Mouse (Mus musculus): ENCODE measurements around the gene Mprip. TPM values are rescaled to one million over a fixed set of nuclear protein-coding genes. Genes with fewer than 3 reads are reported as not detected.

Gene Mprip
- polyA plus RNA-seq, 1 experiment from 2014 or later, result 27.8 TPM

DNA sequence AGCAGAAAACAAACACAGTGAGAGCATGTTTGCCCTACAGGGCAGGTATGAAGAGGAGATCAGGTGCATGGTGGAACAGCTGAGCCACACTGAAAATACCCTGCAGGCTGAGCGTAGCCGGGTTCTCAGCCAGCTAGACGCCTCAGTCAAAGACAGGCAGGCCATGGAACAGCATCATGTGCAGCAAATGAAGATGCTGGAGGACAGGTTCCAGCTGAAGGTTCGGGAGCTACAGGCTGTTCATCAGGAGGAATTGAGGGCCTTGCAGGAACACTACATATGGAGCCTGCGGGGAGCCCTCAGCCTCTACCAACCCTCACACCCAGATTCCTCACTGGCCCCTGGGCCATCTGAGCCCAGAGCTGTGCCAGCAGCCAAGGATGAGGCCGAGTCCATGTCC lies 99.7 kb downstream of the Mprip start:
- no peak for ATAC-seq
- no peak for TF ChIP-seq CTCF (IDR thresholded peaks at IDR 0.05; ENCODE audit: low read depth)
- H3K36me3 ChIP-seq (ENCODE audit: control insufficient read depth, insufficient read depth), result peaks cover 86% of the 10 kb centered on the region
- H3K9ac ChIP-seq (ENCODE audit: low read depth, low read length), result no peak overlapping the region
- no peak overlapping the region for H3K4me2 ChIP-seq (replicated peaks; ENCODE audit: low read depth)
- no peaks in the 10 kb centered on the region for H3K9me3 ChIP-seq (ENCODE audit: control insufficient read depth)
- H3K27ac ChIP-seq (ENCODE audit: low read depth, low read length), result no peak overlapping the region
- no peaks in the 10 kb centered on the region for H3K4me1 ChIP-seq (replicated peaks; ENCODE audit: control insufficient read depth, insufficient read depth, low read length)
- no peak overlapping the region for H3K4me3 ChIP-seq (ENCODE audit: low read depth, low read length)
- H3K27me3 ChIP-seq (replicated peaks; ENCODE audit: control insufficient read depth, insufficient read depth, low read length), result no peaks in the 10 kb centered on the region
- WGBS, result 93% methylated on average over 6 of the region's 6 CpGs

DNA sequence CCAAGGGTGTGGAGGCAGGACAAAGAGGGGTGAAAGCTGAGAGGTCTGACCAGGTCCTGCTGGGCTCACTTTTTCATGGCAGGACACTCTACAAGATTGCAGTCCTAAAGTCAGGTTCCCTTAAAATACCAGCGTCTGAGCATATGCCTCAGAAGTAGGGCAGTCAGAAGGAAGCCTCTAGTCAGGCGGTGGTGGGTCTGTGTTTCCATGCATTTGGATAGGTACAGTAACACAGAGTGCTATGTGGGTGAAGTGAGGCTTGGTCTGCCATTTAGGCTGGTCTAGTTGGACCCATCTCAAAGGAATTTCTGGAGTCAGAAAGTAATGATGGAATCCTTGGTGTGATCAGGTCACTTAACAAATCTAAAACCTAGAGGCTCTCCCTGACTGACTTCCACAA lies 108.2 kb downstream of the Mprip start:
- no peaks in the 10 kb centered on the region for H3K9me3 ChIP-seq (ENCODE audit: control insufficient read depth)
- H3K4me1 ChIP-seq (replicated peaks; ENCODE audit: control insufficient read depth, insufficient read depth, low read length), result no peaks in the 10 kb centered on the region
- no peaks in the 10 kb centered on the region for H3K27me3 ChIP-seq (replicated peaks; ENCODE audit: control insufficient read depth, insufficient read depth, low read length)
- 96% methylated on average over 2 of the region's 2 CpGs for WGBS
- no peak for ATAC-seq
- no peak overlapping the region for H3K4me3 ChIP-seq (ENCODE audit: low read depth, low read length)
- no peak overlapping the region for H3K27ac ChIP-seq (ENCODE audit: low read depth, low read length)
- H3K36me3 ChIP-seq (ENCODE audit: control insufficient read depth, insufficient read depth), result peaks cover 95% of the 10 kb centered on the region
- no peak for TF ChIP-seq CTCF (IDR thresholded peaks at IDR 0.05; ENCODE audit: low read depth)
- H3K4me2 ChIP-seq (replicated peaks; ENCODE audit: low read depth), result no peak overlapping the region
- H3K9ac ChIP-seq (ENCODE audit: low read depth, low read length), result no peak overlapping the region

DNA sequence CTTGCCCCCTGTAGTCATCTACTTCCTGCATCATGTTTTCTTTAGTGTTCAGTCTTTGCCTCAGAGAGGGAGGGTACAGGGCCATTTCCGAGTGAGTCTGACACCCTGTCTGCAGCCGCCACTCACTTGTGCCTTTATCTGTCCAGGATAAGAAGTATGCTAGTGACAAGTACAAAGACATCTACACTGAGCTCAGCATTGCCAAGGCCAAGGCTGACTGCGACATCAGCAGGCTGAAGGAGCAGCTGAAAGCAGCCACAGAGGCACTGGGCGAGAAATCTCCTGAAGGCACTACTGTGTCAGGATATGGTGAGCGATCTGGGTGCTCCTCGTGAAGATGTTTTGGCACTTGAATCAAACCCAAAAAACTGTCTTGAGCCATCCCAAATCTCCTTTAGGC lies 108.6 kb downstream of the Mprip start:
- Histone ChIP-seq H3K9ac (ENCODE audit: low read depth, low read length) (no peak overlapping the region), H3K36me3 (ENCODE audit: control insufficient read depth, insufficient read depth) (peaks cover 92% of the 10 kb centered on the region), H3K9me3 (ENCODE audit: control insufficient read depth) (no peaks in the 10 kb centered on the region), H3K4me2 (replicated peaks; ENCODE audit: low read depth) (no peak overlapping the region), H3K27me3 (replicated peaks; ENCODE audit: control insufficient read depth, insufficient read depth, low read length) (no peaks in the 10 kb centered on the region), H3K4me3 (ENCODE audit: low read depth, low read length) (no peak overlapping the region), H3K4me1 (replicated peaks; ENCODE audit: control insufficient read depth, insufficient read depth, low read length) (no peaks in the 10 kb centered on the region), H3K27ac (ENCODE audit: low read depth, low read length) (no peak overlapping the region)
- 88% methylated on average over 6 of the region's 6 CpGs for WGBS
- no peak for TF ChIP-seq CTCF (IDR thresholded peaks at IDR 0.05; ENCODE audit: low read depth)
- ATAC-seq, result no peak

DNA sequence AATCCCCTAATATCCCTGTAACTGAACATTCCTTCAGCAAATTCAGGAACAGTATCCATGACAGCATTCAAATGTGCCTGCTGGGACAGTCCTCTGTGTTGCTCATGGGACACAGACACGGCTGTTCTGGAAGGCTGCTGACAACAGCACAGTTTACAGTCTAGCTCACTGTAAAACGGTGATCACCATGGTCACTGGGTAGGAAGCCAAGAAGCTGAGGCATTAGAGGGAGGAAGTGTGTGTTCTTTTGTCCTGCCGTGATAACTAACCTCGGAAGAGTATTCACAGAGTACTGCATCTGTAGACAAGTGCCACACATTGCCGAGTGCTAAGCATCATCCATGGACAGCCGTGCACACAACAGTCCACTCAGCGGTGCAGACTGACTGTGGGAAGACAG lies 109.6 kb downstream of the Mprip start:
- Histone ChIP-seq H3K4me2 (replicated peaks; ENCODE audit: low read depth) (no peak overlapping the region), H3K4me3 (ENCODE audit: low read depth, low read length) (no peak overlapping the region), H3K4me1 (replicated peaks; ENCODE audit: control insufficient read depth, insufficient read depth, low read length) (no peaks in the 10 kb centered on the region), H3K9me3 (ENCODE audit: control insufficient read depth) (no peaks in the 10 kb centered on the region), H3K36me3 (ENCODE audit: control insufficient read depth, insufficient read depth) (peaks cover 89% of the 10 kb centered on the region), H3K27ac (ENCODE audit: low read depth, low read length) (no peak overlapping the region), H3K9ac (ENCODE audit: low read depth, low read length) (no peak overlapping the region), H3K27me3 (replicated peaks; ENCODE audit: control insufficient read depth, insufficient read depth, low read length) (no peaks in the 10 kb centered on the region)
- no peak for TF ChIP-seq CTCF (IDR thresholded peaks at IDR 0.05; ENCODE audit: low read depth)
- ATAC-seq, result no peak
- 86% methylated on average over 7 of the region's 7 CpGs for WGBS

DNA sequence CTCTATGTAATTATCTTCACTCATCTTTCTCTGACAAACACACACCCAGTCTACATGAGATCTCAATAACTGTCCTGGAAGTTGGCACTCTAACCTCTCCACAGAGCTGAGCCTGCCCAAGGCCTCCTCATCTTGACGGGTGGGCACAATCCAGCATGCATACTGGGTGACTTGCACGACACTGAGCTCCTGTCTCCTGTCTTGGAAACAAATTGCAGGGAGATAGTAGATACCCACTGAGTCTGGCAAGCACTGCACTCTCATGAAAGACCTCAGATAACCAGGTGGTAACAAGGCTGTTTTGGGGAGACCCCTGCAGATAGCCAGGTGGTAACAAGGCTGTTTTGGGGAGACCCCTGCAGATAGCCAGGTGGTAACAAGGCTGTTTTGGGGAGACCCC lies 111.2 kb downstream of the Mprip start:
- Histone ChIP-seq H3K9me3 (ENCODE audit: control insufficient read depth) (no peaks in the 10 kb centered on the region), H3K27ac (ENCODE audit: low read depth, low read length) (no peak overlapping the region), H3K27me3 (replicated peaks; ENCODE audit: control insufficient read depth, insufficient read depth, low read length) (no peaks in the 10 kb centered on the region), H3K4me3 (ENCODE audit: low read depth, low read length) (no peak overlapping the region), H3K9ac (ENCODE audit: low read depth, low read length) (no peak overlapping the region), H3K36me3 (ENCODE audit: control insufficient read depth, insufficient read depth) (peaks cover 89% of the 10 kb centered on the region), H3K4me1 (replicated peaks; ENCODE audit: control insufficient read depth, insufficient read depth, low read length) (no peaks in the 10 kb centered on the region), H3K4me2 (replicated peaks; ENCODE audit: low read depth) (no peak overlapping the region)
- no peak for TF ChIP-seq CTCF (IDR thresholded peaks at IDR 0.05; ENCODE audit: low read depth)
- ATAC-seq, result no peak
- 90% methylated on average over 2 of the region's 2 CpGs for WGBS

DNA sequence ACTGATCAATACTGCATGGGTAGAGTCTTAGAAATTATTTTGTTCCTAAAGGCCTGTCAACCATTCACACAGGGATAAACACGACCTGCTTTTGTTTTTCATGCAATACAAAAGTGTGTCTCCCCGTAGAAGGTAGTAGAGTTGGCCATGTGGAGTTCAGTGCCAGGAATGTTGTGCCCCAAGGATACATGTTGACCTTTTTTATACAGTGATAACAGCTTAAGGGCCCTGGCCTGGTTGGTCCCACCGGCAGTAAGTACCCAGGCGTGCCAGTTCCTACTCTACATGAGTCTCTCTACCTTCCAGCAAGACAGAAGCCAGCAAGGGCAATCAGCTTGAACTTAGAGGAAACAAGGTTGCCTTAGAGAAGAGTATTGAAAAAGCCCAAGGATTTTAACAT lies 111.8 kb downstream of the Mprip start:
- Histone ChIP-seq H3K4me2 (replicated peaks; ENCODE audit: low read depth) (no peak overlapping the region), H3K4me1 (replicated peaks; ENCODE audit: control insufficient read depth, insufficient read depth, low read length) (no peaks in the 10 kb centered on the region), H3K4me3 (ENCODE audit: low read depth, low read length) (no peak overlapping the region), H3K9ac (ENCODE audit: low read depth, low read length) (no peak overlapping the region), H3K27ac (ENCODE audit: low read depth, low read length) (no peak overlapping the region), H3K36me3 (ENCODE audit: control insufficient read depth, insufficient read depth) (peaks cover 83% of the 10 kb centered on the region), H3K27me3 (replicated peaks; ENCODE audit: control insufficient read depth, insufficient read depth, low read length) (no peaks in the 10 kb centered on the region), H3K9me3 (ENCODE audit: control insufficient read depth) (no peaks in the 10 kb centered on the region)
- ATAC-seq, result no peak
- 90% methylated on average over 4 of the region's 4 CpGs for WGBS
- no peak for TF ChIP-seq CTCF (IDR thresholded peaks at IDR 0.05; ENCODE audit: low read depth)

DNA sequence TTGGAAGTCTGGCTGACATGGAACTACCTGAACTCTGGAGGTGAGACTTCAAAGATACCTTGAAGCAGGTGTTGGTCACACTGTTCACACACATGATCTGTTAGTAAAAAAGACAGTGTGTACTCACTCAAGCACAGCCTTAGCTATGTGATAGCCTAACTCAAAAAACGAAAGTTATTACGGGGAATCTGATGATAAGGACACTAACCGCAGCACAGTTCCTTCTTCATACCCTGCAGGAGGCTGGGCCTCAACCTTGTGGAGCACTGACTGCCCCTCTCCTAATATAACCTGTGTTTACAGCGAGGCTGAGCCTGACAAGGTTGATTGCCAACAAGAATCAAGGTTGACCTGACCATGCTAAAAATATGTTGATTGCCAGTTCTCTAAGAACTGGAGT lies 113.4 kb downstream of the Mprip start:
- no peak for TF ChIP-seq CTCF (IDR thresholded peaks at IDR 0.05; ENCODE audit: low read depth)
- no peak overlapping the region for H3K4me3 ChIP-seq (ENCODE audit: low read depth, low read length)
- no peaks in the 10 kb centered on the region for H3K4me1 ChIP-seq (replicated peaks; ENCODE audit: control insufficient read depth, insufficient read depth, low read length)
- WGBS, result 69% methylated on average over 4 of the region's 4 CpGs
- no peak overlapping the region for H3K9ac ChIP-seq (ENCODE audit: low read depth, low read length)
- H3K9me3 ChIP-seq (ENCODE audit: control insufficient read depth), result no peaks in the 10 kb centered on the region
- no peaks in the 10 kb centered on the region for H3K27me3 ChIP-seq (replicated peaks; ENCODE audit: control insufficient read depth, insufficient read depth, low read length)
- no peak for ATAC-seq
- H3K27ac ChIP-seq (ENCODE audit: low read depth, low read length), result no peak overlapping the region
- peaks cover 67% of the 10 kb centered on the region for H3K36me3 ChIP-seq (ENCODE audit: control insufficient read depth, insufficient read depth)
- H3K4me2 ChIP-seq (replicated peaks; ENCODE audit: low read depth), result no peak overlapping the region
